Mouse (Mus musculus): Measurements from ENCODE around the gene Bhlha15.

GRCm38 (mm10) chr5:144192673-144193072 is 2.6 kb downstream of the Bhlha15 start:
- TF ChIP-seq CTCF (IDR thresholded peaks at IDR 0.05; ENCODE audit: borderline replicate concordance, control insufficient read depth, extremely low read depth, insufficient read depth, low read length, poor library complexity) (no peak), POLR2A (IDR thresholded peaks at IDR 0.05; ENCODE audit: control insufficient read depth, extremely low read depth, insufficient read depth, low read length, poor library complexity) (no peak)

Measured in thymus, adult 2 months (tissue).